Mouse (Mus musculus) G1E (cell line): ENCODE results near the gene Trib2. TPM values are rescaled to one million over a fixed set of nuclear protein-coding genes. Genes with fewer than 3 reads are reported as not detected.

Experiments used
- ATAC-seq: 2 replicates; pipeline ENCODE4 v1.8.0; 2016; ENCODE audit warnings: mild to moderate bottlenecking; ENCODE audit not compliant: insufficient number of reproducible peaks, poor library complexity, low FRiP score, severe bottlenecking; ENCODE audit errors: extremely low read depth
- DNase-seq: peaks from one replicate; pipeline ENCODE4 v3.0.0; 2012; ENCODE audit warnings: low spot score
- H3K27me3 ChIP-seq: 2 replicates; pipeline ENCODE4 v1.6.1; 2012; ENCODE audit warnings: mild to moderate bottlenecking, low read length, inconsistent platforms; ENCODE audit not compliant: insufficient read depth
- H3K36me3 ChIP-seq: replicated peaks from 2 replicates; pipeline ENCODE3; 2012; ENCODE audit warnings: mild to moderate bottlenecking, inconsistent platforms
- H3K4me1 ChIP-seq: 2 replicates; pipeline ENCODE4 v1.6.1; 2012; ENCODE audit warnings: low read depth, low read length, inconsistent platforms, mixed read lengths; ENCODE audit not compliant: insufficient read depth
- H3K4me3 ChIP-seq: 2 replicates; pipeline ENCODE4 v1.5.1; 2012; ENCODE audit warnings: low read depth, mild to moderate bottlenecking, inconsistent platforms, low read length, moderate library complexity, mixed read lengths
- H3K9me3 ChIP-seq: replicated peaks from 2 replicates; pipeline ENCODE4 v1.6.1; 2012; ENCODE audit warnings: inconsistent platforms
- CTCF ChIP-seq: IDR thresholded peaks from 2 replicates; pipeline ENCODE4 v1.5.1; 2012; ENCODE audit warnings: low read depth, low read length, inconsistent platforms, mixed read lengths
- GATA1 ChIP-seq: IDR thresholded peaks from 2 replicates; pipeline ENCODE4 v1.6.1; 2012; ENCODE audit warnings: borderline replicate concordance, low read length, inconsistent platforms, mixed read lengths
- GATA2 ChIP-seq: IDR thresholded peaks from 2 replicates; pipeline ENCODE4 v1.6.1; 2012; ENCODE audit warnings: low read depth, low read length, inconsistent platforms, borderline replicate concordance
- POLR2AphosphoS5 ChIP-seq: IDR thresholded peaks from 2 replicates; pipeline ENCODE4 v1.6.1; 2012; ENCODE audit warnings: low read depth, low read length, inconsistent platforms; ENCODE audit not compliant: insufficient replicate concordance
- TAL1 ChIP-seq: conservative IDR thresholded peaks from 2 replicates; pipeline ENCODE4 v1.6.1; 2012; ENCODE audit warnings: low read depth, low read length, inconsistent platforms, mixed read lengths
- polyA plus RNA-seq: library from polyadenylated mRNA; stranded (reverse); fragments of >175 nt; gene quantifications from 2 replicates; pipeline ENCODE4 v1.2.3, GENCODE M21; 2012
- total RNA-seq, 2 experiments: library from RNA; stranded (forward) in 1 of 2; stranded (reverse) in 1 of 2; fragments of 200-1000 nt in 1 of 2; fragments of >200 nt in 1 of 2; fragmentation: Nextera tagmentation in 1 of 2; gene quantifications; 2 replicates each; pipeline ENCODE4 v1.2.3; 2014 to 2017

Trib2 gene
- total and polyA plus RNA-seq, 3 experiments, result 0.11 TPM; not detected in 2

DNA sequence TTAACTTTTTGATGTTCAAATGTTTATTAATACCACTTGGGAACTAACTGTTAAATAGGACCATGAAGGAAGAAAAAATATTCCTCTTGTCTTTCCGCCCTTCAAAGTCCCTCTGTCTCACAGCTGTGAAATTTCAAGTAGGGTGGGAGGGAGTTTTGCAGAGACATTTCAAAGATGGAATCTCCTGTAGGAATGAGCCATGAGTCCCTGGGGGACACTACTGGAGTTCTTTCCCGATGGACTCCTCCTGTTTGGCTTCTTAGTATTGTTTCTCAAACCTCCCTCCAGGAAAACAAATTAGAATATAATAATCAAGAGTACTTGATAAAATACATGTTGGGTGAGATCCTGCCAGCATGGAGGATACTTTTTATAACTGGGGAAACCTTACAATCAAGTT lies 62.1 kb downstream of the Trib2 start:
- no peaks in the 10 kb centered on the region for H3K9me3 ChIP-seq
- no peaks in the 10 kb centered on the region for H3K27me3 ChIP-seq
- no peak for ATAC-seq
- no peak overlapping the region for H3K4me3 ChIP-seq
- TF ChIP-seq CTCF (no peak), POLR2AphosphoS5 (no peak), TAL1 (no peak)
- no peaks in the 10 kb centered on the region for H3K36me3 ChIP-seq
- no peak for DNase-seq
- no peaks in the 10 kb centered on the region for H3K4me1 ChIP-seq

GRCm38 (mm10) chr12:15749646-15750195 lies 67.0 kb downstream of the Trib2 start:
- Histone ChIP-seq H3K9me3 (no peaks in the 10 kb centered on the region), H3K36me3 (no peaks in the 10 kb centered on the region), H3K27me3 (no peaks in the 10 kb centered on the region), H3K4me1 (no peaks in the 10 kb centered on the region), H3K4me3 (no peak overlapping the region)
- ATAC-seq, result no peak
- TF ChIP-seq POLR2AphosphoS5, result no peak
- TF ChIP-seq GATA2, result no peak
- TF ChIP-seq CTCF, result no peak
- no peak for TF ChIP-seq GATA1
- no peak for DNase-seq

GRCm38 (mm10) chr12:15745752-15746151 lies 71.0 kb downstream of the Trib2 start:
- no peaks in the 10 kb centered on the region for H3K36me3 ChIP-seq
- H3K27me3 ChIP-seq, result no peaks in the 10 kb centered on the region
- TF ChIP-seq CTCF (no peak), GATA2 (no peak), POLR2AphosphoS5 (no peak), TAL1 (no peak), GATA1 (no peak)
- no peak for ATAC-seq
- DNase-seq, result no peak
- no peak overlapping the region for H3K4me3 ChIP-seq
- H3K4me1 ChIP-seq, result no peaks in the 10 kb centered on the region
- H3K9me3 ChIP-seq, result no peaks in the 10 kb centered on the region
